Mouse (Mus musculus): ENCODE data around the gene Add1. TPM values are rescaled to one million over a fixed set of nuclear protein-coding genes. Genes with fewer than 3 reads are reported as not detected.
"Not testable (repeated sequence)": the region's sequence is repeated elsewhere in the genome, so short reads cannot be mapped to it uniquely, and the experiment has no call there.

Gene Add1
- polyA plus RNA-seq, 1 experiment from 2014 or later, result 224 TPM

- Histone ChIP-seq H3K27me3 (replicated peaks; ENCODE audit: control insufficient read depth, insufficient read depth, low read length) (no peaks in the 10 kb centered on the region), H3K9ac (replicated peaks; ENCODE audit: low read depth, low read length) (peak overlapping the region; percentile 99), H3K36me3 (ENCODE audit: control insufficient read depth, insufficient read depth) (peaks cover 12% of the 10 kb centered on the region), H3K27ac (ENCODE audit: low read length) (no peak overlapping the region), H3K4me3 (replicated peaks; ENCODE audit: low read length) (peak overlapping the region; percentile 62), H3K9me3 (ENCODE audit: control insufficient read depth, low read length) (no peaks in the 10 kb centered on the region), H3K4me1 (replicated peaks; ENCODE audit: control insufficient read depth, insufficient read depth, low read length) (peaks cover 22% of the 10 kb centered on the region), H3K4me2 (ENCODE audit: low read length) (peak overlapping the region; percentile 70)
- 20% methylated on average over 8 of the region's 8 CpGs for WGBS
- peak; percentile 27 for ATAC-seq
Measured at GRCm38 (mm10) chr5:34549135-34549482, 24.4 kb upstream of the Add1 start.

- peaks cover 22% of the 10 kb centered on the region for H3K4me1 ChIP-seq (replicated peaks; ENCODE audit: control insufficient read depth, insufficient read depth, low read length)
- H3K27ac ChIP-seq (ENCODE audit: low read length), result peak overlapping the region; percentile 56
- peak overlapping the region; percentile 62 for H3K4me3 ChIP-seq (replicated peaks; ENCODE audit: low read length)
- H3K9me3 ChIP-seq (ENCODE audit: control insufficient read depth, low read length), result no peaks in the 10 kb centered on the region
- peak overlapping the region; percentile 70 for H3K4me2 ChIP-seq (ENCODE audit: low read length)
- 0% methylated on average over 49 of the region's 49 CpGs for WGBS
- peaks cover 12% of the 10 kb centered on the region for H3K36me3 ChIP-seq (ENCODE audit: control insufficient read depth, insufficient read depth)
- peak overlapping the region; percentile 99 for H3K9ac ChIP-seq (replicated peaks; ENCODE audit: low read depth, low read length)
- peak; percentile 93 for ATAC-seq
- no peaks in the 10 kb centered on the region for H3K27me3 ChIP-seq (replicated peaks; ENCODE audit: control insufficient read depth, insufficient read depth, low read length)
Measured at GRCm38 (mm10) chr5:34549483-34550221, 23.8 kb upstream of the Add1 start.

GRCm38 (mm10) chr5:34550251-34550650 is 23.2 kb upstream of the Add1 start:
- whole genome bisulfite sequencing, result 0% methylated on average over 6 of the region's 6 CpGs
- peak; percentile 9; the same call in 1 of the 2 replicates for ATAC-seq

GRCm38 (mm10) chr5:34551821-34552220 is 21.6 kb upstream of the Add1 start:
- Histone ChIP-seq H3K4me3 (replicated peaks; ENCODE audit: low read length) (no peak overlapping the region), H3K36me3 (ENCODE audit: control insufficient read depth, insufficient read depth) (peaks cover 25% of the 10 kb centered on the region), H3K27me3 (replicated peaks; ENCODE audit: control insufficient read depth, insufficient read depth, low read length) (no peaks in the 10 kb centered on the region), H3K4me2 (ENCODE audit: low read length) (no peak overlapping the region), H3K27ac (ENCODE audit: low read length) (no peak overlapping the region), H3K9ac (replicated peaks; ENCODE audit: low read depth, low read length) (no peak overlapping the region), H3K4me1 (replicated peaks; ENCODE audit: control insufficient read depth, insufficient read depth, low read length) (peaks cover 22% of the 10 kb centered on the region), H3K9me3 (ENCODE audit: control insufficient read depth, low read length) (no peaks in the 10 kb centered on the region)
- WGBS, result 92% methylated on average over 4 of the region's 4 CpGs
- ATAC-seq, result no peak

More at GRCm38 (mm10) chr5:34550251-34550650, 23.2 kb upstream of the Add1 start:
- no peaks in the 10 kb centered on the region for H3K27me3 ChIP-seq (replicated peaks; ENCODE audit: control insufficient read depth, insufficient read depth, low read length)
- peak overlapping the region; percentile 62 for H3K4me3 ChIP-seq (replicated peaks; ENCODE audit: low read length)
- peak overlapping the region; percentile 27 for H3K27ac ChIP-seq (ENCODE audit: low read length)
- peak overlapping the region; percentile 70 for H3K4me2 ChIP-seq (ENCODE audit: low read length)
- H3K4me1 ChIP-seq (replicated peaks; ENCODE audit: control insufficient read depth, insufficient read depth, low read length), result peaks cover 22% of the 10 kb centered on the region
- H3K36me3 ChIP-seq (ENCODE audit: control insufficient read depth, insufficient read depth), result peaks cover 13% of the 10 kb centered on the region
- H3K9me3 ChIP-seq (ENCODE audit: control insufficient read depth, low read length), result no peaks in the 10 kb centered on the region
- H3K9ac ChIP-seq (replicated peaks; ENCODE audit: low read depth, low read length), result peak overlapping the region; percentile 99

GRCm38 (mm10) chr5:34563854-34564253 is 9.6 kb upstream of the Add1 start:
- no peak overlapping the region for H3K27ac ChIP-seq (ENCODE audit: low read length)
- H3K9me3 ChIP-seq (ENCODE audit: control insufficient read depth, low read length), result no peaks in the 10 kb centered on the region
- peaks cover 14% of the 10 kb centered on the region for H3K4me1 ChIP-seq (replicated peaks; ENCODE audit: control insufficient read depth, insufficient read depth, low read length)
- no peak overlapping the region for H3K9ac ChIP-seq (replicated peaks; ENCODE audit: low read depth, low read length)
- 96% methylated on average over 1 of the region's 1 CpGs for WGBS
- H3K27me3 ChIP-seq (replicated peaks; ENCODE audit: control insufficient read depth, insufficient read depth, low read length), result no peaks in the 10 kb centered on the region
- peaks cover 39% of the 10 kb centered on the region for H3K36me3 ChIP-seq (ENCODE audit: control insufficient read depth, insufficient read depth)
- no peak overlapping the region for H3K4me3 ChIP-seq (replicated peaks; ENCODE audit: low read length)
- ATAC-seq, result no peak
- no peak overlapping the region for H3K4me2 ChIP-seq (ENCODE audit: low read length)

- Histone ChIP-seq H3K4me3 (replicated peaks; ENCODE audit: low read length) (no peak overlapping the region), H3K4me2 (ENCODE audit: low read length) (no peak overlapping the region), H3K9me3 (ENCODE audit: control insufficient read depth, low read length) (no peaks in the 10 kb centered on the region), H3K4me1 (replicated peaks; ENCODE audit: control insufficient read depth, insufficient read depth, low read length) (peaks cover 14% of the 10 kb centered on the region), H3K36me3 (ENCODE audit: control insufficient read depth, insufficient read depth) (peaks cover 35% of the 10 kb centered on the region), H3K27ac (ENCODE audit: low read length) (no peak overlapping the region), H3K9ac (replicated peaks; ENCODE audit: low read depth, low read length) (no peak overlapping the region), H3K27me3 (replicated peaks; ENCODE audit: control insufficient read depth, insufficient read depth, low read length) (no peaks in the 10 kb centered on the region)
- ATAC-seq, result no peak
- WGBS, result 89% methylated on average over 4 of the region's 4 CpGs
Measured at GRCm38 (mm10) chr5:34564291-34564690, 9.2 kb upstream of the Add1 start.

GRCm38 (mm10) chr5:34565545-34566283 is 7.8 kb upstream of the Add1 start:
- Histone ChIP-seq H3K4me2 (ENCODE audit: low read length) (peak overlapping the region; percentile 27), H3K4me1 (replicated peaks; ENCODE audit: control insufficient read depth, insufficient read depth, low read length) (peaks cover 14% of the 10 kb centered on the region), H3K9me3 (ENCODE audit: control insufficient read depth, low read length) (no peaks in the 10 kb centered on the region), H3K4me3 (replicated peaks; ENCODE audit: low read length) (no peak overlapping the region; the same call in 1 of the 2 replicates), H3K27me3 (replicated peaks; ENCODE audit: control insufficient read depth, insufficient read depth, low read length) (no peaks in the 10 kb centered on the region), H3K9ac (replicated peaks; ENCODE audit: low read depth, low read length) (0 out of 2 replicates have a peak overlapping the region, but pooled peaks have one; percentile 11), H3K27ac (ENCODE audit: low read length) (peak overlapping the region; percentile 81), H3K36me3 (ENCODE audit: control insufficient read depth, insufficient read depth) (peaks cover 22% of the 10 kb centered on the region)
- ATAC-seq, result peak; percentile 62
- 49% methylated on average over 7 of the region's 7 CpGs for WGBS

GRCm38 (mm10) chr5:34571551-34571950 is 1.9 kb upstream of the Add1 start:
- H3K4me1 ChIP-seq (replicated peaks; ENCODE audit: control insufficient read depth, insufficient read depth, low read length), result peaks cover 20% of the 10 kb centered on the region
- H3K27ac ChIP-seq (ENCODE audit: low read length), result no peak overlapping the region
- no peaks in the 10 kb centered on the region for H3K36me3 ChIP-seq (ENCODE audit: control insufficient read depth, insufficient read depth)
- ATAC-seq, result no peak
- no peaks in the 10 kb centered on the region for H3K27me3 ChIP-seq (replicated peaks; ENCODE audit: control insufficient read depth, insufficient read depth, low read length)
- H3K4me3 ChIP-seq (replicated peaks; ENCODE audit: low read length), result no peak overlapping the region
- H3K9me3 ChIP-seq (ENCODE audit: control insufficient read depth, low read length), result no peaks in the 10 kb centered on the region
- 90% methylated on average over 3 of the region's 3 CpGs for WGBS
- H3K4me2 ChIP-seq (ENCODE audit: low read length), result no peak overlapping the region
- no peak overlapping the region for H3K9ac ChIP-seq (replicated peaks; ENCODE audit: low read depth, low read length)

- peak overlapping the region; percentile 90 for H3K9ac ChIP-seq (replicated peaks; ENCODE audit: low read depth, low read length)
- H3K4me3 ChIP-seq (replicated peaks; ENCODE audit: low read length), result peak overlapping the region; percentile 97
- not testable (repeated sequence) for ATAC-seq; H3K27me3 ChIP-seq (replicated peaks; ENCODE audit: control insufficient read depth, insufficient read depth, low read length); H3K36me3 ChIP-seq (ENCODE audit: control insufficient read depth, insufficient read depth); H3K9me3 ChIP-seq (ENCODE audit: control insufficient read depth, low read length)
- WGBS, result 58% methylated on average over 4 of the region's 4 CpGs
- peaks cover 18% of the 10 kb centered on the region for H3K4me1 ChIP-seq (replicated peaks; ENCODE audit: control insufficient read depth, insufficient read depth, low read length)
- H3K27ac ChIP-seq (ENCODE audit: low read length), result peak overlapping the region; percentile 97
- H3K4me2 ChIP-seq (ENCODE audit: low read length), result peak overlapping the region; percentile 76
Measured at GRCm38 (mm10) chr5:34572568-34572967, 896 bp upstream of the Add1 start.
